Mouse (Mus musculus) frontal cortex, postnatal 36 days (tissue): ENCODE measurements at regions not wholly inside any gene's neighbourhood (a gene's known extent, or its start where the extent isn't known, plus 50 kb on each side); places are given as distances from the start of the nearest gene placed in this dataset.

Source experiments
- DNase-seq, 2 experiments: peaks; one replicate each; pipeline ENCODE4 v3.0.0; 2022; ENCODE audit warnings: low spot score in 2 of 2

DNA sequence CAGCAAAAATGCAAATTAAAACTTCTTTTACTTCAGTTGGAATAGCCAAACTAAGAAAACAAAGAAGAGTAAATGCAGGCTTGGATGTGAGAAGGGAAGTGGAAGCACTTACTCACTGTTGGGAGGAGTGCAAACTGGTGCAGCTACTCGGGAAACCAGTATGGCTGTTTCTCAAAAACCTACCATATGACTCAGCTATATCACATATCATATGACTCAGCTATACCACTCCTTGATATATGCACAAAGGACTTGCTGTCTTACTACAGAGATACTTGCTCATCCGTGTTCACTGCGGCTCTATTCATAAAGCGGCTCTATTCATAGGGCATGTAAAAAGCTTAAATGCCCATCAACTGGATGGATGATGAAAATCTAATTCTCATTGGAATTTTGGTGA lies 59.5 kb upstream of the Fam19a1 start:
- DNase-seq = no peak

GRCm38 (mm10) chr6:96057011-96057410 lies 55.9 kb upstream of the Fam19a1 start:
- DNase-seq = no peak

- DNase-seq = no peak
These were observed 55.3 kb upstream of the Fam19a1 start for GRCm38 (mm10) chr6:96057575-96058159.

DNA sequence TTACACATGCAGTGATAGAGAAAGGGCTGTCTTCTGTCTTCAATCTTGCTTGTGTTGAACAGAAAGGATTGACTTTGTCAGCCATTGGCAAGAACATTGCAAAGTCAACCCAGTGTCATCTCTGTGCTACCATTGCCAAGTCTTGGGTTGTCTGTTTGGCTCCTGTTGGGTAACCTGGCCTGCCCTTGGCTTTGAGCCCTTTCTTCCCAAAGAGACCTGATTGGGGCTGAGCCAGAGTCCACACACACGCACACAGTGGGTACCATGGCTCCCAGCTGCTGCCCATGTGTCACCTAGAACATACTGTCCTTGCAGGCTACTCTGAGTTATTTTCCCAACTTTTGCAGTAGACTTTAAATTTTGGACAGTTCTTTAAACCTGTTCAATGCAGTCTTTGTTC lies 51.0 kb upstream of the Fam19a1 start:
- DNase-seq = no peak
